Mouse (Mus musculus) layer of hippocampus, adult 8-10 months (tissue): Measurements from ENCODE around the gene Wdr82. TPM values are rescaled to one million over a fixed set of nuclear protein-coding genes. Genes with fewer than 3 reads are reported as not detected.

Source experiments
- DNase-seq, 2 experiments: peaks; one replicate each; pipeline ENCODE4 v3.0.0; 2022; ENCODE audit warnings: low spot score in 2 of 2
- total RNA-seq, 4 experiments: library from RNA; stranded (reverse); gene quantifications; 2 replicates each; pipeline ENCODE4 v1.2.4; 2022

The Wdr82 gene
- total RNA-seq, 4 experiments from 2014 or later, result 109 to 145 (median 125) TPM

- DNase-seq, result no peak
These were observed 26.5 kb downstream of the Wdr82 start for GRCm38 (mm10) chr9:106197081-106197713.

- no peak for DNase-seq
These were observed 27.0 kb downstream of the Wdr82 start for GRCm38 (mm10) chr9:106197732-106198131.

- DNase-seq, result no peak
These were observed 28.3 kb downstream of the Wdr82 start for GRCm38 (mm10) chr9:106198962-106199458.

- DNase-seq, result no peak
These were observed 29.0 kb downstream of the Wdr82 start, which contains the start of gene Ppm1m for GRCm38 (mm10) chr9:106199535-106200272. Gene Ppm1m (minus strand): TSS chr9:106199746.

GRCm38 (mm10) chr9:106201895-106202294 lies 31.2 kb downstream of the Wdr82 start:
- DNase-seq, result no peak

GRCm38 (mm10) chr9:106202819-106203636 lies 32.3 kb downstream of the Wdr82 start, which contains the start of gene Twf2:
Gene Twf2 (plus strand): TSS chr9:106203108.
- DNase-seq, result peak; percentile 82 to 87

GRCm38 (mm10) chr9:106203990-106204851 lies 33.5 kb downstream of the Wdr82 start:
- no peak for DNase-seq

GRCm38 (mm10) chr9:106205713-106206290 lies 35.1 kb downstream of the Wdr82 start:
- no peak for DNase-seq

GRCm38 (mm10) chr9:106206515-106206914 lies 35.8 kb downstream of the Wdr82 start:
- no peak for DNase-seq

- no peak for DNase-seq
These were observed 37.5 kb downstream of the Wdr82 start for GRCm38 (mm10) chr9:106208181-106208580.

- no peak for DNase-seq
These were observed 39.2 kb downstream of the Wdr82 start for GRCm38 (mm10) chr9:106209954-106210353.

- DNase-seq, result no peak
These were observed 40.3 kb downstream of the Wdr82 start for GRCm38 (mm10) chr9:106210853-106211609.

GRCm38 (mm10) chr9:106211680-106212593 lies 41.2 kb downstream of the Wdr82 start:
- DNase-seq, result peak in 1 of 2 experiments; percentile 81

GRCm38 (mm10) chr9:106212594-106212981 lies 41.9 kb downstream of the Wdr82 start:
- DNase-seq, result no peak

- DNase-seq, result no peak
These were observed 44.8 kb downstream of the Wdr82 start for GRCm38 (mm10) chr9:106215341-106216125.

GRCm38 (mm10) chr9:106216971-106217370 lies 46.2 kb downstream of the Wdr82 start:
- no peak for DNase-seq

GRCm38 (mm10) chr9:106220894-106221523 lies 50.3 kb downstream of the Wdr82 start:
- DNase-seq, result no peak
